Mouse (Mus musculus) embryonic fibroblast, embryonic 13.5 days (primary cell): ENCODE data around the gene Nipal4. TPM values are rescaled to one million over a fixed set of nuclear protein-coding genes. Genes with fewer than 3 reads are reported as not detected.

Source experiments
- H3K27ac ChIP-seq: 2 replicates; pipeline ENCODE4 v1.5.1; 2012; ENCODE audit warnings: low read length, control low read depth, inconsistent platforms; ENCODE audit not compliant: insufficient read depth
- H3K4me1 ChIP-seq: 2 replicates; pipeline ENCODE4 v1.6.1; 2011; ENCODE audit warnings: low read length; ENCODE audit not compliant: control insufficient read depth, insufficient read depth
- H3K4me3 ChIP-seq: 2 replicates; pipeline ENCODE4 v1.5.1; 2011; ENCODE audit warnings: mild to moderate bottlenecking, control low read depth, low read length; ENCODE audit not compliant: insufficient read depth
- CTCF ChIP-seq: IDR thresholded peaks from 2 replicates; pipeline ENCODE4 v1.5.1; 2011; ENCODE audit warnings: mild to moderate bottlenecking, control low read depth, low read length, moderate library complexity, borderline replicate concordance; ENCODE audit not compliant: insufficient read depth
- POLR2A ChIP-seq: IDR thresholded peaks from 2 replicates; pipeline ENCODE4 v1.6.1; 2011; ENCODE audit warnings: low read depth, mild to moderate bottlenecking, control low read depth, low read length, moderate library complexity
- polyA plus RNA-seq: library from polyadenylated mRNA; stranded (reverse); fragments of >200 nt; gene quantifications from 2 replicates; pipeline ENCODE4 v1.2.4, GENCODE M21; 2011; ENCODE audit warnings: low read depth; ENCODE audit not compliant: missing spikeins, insufficient read length

Gene Nipal4
- 8.6 and 15.5 TPM in 2 replicates for polyA plus RNA-seq

DNA sequence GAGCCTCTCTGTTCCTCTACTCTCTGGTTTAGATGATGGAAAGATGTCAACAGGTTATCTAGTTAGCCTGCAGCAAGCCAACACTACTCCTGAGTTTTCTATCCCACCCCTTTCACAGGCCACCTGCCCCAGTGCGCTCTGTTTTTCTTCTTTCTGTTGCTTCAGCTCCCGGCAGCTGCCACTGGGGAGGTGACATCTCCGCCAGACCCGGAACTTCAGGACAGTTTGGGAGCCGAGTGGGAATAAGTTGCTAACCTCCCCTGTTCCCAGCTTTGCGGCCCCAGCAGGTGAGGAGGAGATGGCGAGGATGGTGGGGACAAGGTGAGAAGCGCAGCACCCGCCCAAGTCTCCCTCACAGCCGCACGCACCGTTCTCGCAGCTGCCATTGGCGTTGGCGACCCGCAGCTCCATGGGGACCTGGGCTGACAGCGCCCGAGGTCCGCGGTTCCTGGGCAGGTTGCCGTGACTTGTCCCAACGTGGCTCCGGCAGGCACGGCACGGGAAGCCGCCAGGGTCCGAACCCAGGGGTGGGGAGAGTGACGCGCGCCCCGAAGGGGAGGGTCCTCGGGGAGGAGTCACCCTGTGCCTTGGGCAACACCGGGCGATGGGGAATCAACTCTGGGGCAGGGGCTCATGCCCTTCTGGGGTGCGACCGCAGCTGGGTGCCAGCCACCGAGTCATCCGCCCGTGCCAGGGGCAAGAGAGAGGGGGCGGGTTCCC is at the start of gene Nipal4:
Gene Nipal4 (minus strand): TSS at position 643 of the 720 bp plus-strand sequence.
- TF ChIP-seq CTCF (no peak), POLR2A (peak; percentile 58)
- Histone ChIP-seq H3K27ac (no peak within 1 kb of the TSS), H3K4me3 (peak within 1 kb of the TSS; percentile 59), H3K4me1 (no peaks in the 10 kb centered on the region)

DNA sequence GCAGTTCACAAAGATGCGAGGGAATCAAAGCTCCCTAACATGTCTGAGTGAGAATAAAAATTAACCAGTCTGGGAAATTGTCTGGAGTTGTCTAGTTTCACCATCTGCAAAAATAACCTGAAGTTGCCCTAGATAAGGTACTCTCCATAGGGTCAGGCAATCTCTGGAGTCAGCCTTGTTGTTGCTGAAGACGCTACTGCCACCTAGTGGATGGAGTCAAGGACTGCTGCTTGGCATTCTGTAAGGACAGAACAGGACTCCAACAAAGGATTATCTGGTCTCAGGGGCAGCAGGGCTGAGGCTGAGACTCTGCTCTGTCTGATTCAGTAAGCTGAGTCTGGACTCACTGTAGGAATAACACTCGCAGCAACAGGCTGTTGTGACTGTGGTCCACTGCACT is 49.0 kb upstream of the Nipal4 start:
- H3K27ac ChIP-seq, result peak overlapping the region; percentile 98
- no peak overlapping the region for H3K4me3 ChIP-seq
- TF ChIP-seq POLR2A (no peak; the same call in 1 of the 2 replicates), CTCF (peak; percentile 95; the same call in 1 of the 2 replicates)
- H3K4me1 ChIP-seq, result peaks cover 9% of the 10 kb centered on the region

DNA sequence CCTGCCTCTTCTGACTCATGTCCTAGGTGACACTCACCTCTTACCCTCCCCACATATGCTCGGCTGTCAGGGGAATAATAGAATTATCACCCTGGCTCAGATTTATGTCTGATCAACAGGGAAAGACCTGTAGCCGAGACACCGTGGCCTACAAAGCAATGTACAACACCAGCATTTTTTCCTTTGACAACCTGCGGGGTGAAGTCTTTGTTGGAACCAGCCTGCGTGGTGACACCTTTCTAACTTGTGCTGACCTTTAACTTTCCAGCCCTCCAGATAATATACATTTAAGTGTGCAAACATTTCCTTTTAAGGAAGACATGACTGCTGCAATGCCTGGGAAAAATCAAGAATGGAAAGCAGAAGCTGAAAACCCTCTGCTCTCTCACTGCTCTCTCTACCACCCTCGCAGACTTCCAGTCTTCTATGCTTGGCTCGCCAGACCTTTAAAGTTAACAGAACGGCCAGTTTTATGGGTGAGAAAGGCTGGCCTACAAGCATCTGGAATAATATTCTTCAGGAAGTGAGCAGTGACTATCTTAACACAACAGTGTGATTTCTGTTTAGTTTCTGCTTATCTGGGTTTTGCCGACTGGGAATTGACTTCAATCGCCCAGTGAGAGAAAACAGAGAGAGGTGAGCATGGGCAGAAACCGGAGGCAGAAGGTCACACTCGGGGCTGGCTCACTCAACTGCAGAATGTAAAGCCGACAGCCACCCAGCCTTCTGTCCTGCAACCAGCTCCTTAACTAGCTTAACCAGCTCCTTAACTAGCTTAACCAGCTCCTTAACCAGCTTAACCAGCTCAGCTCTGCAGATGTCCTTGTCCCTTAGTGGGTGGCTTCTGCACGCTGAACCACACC is 48.3 kb upstream of the Nipal4 start:
- Histone ChIP-seq H3K27ac (peak overlapping the region; percentile 98), H3K4me3 (no peak overlapping the region), H3K4me1 (peaks cover 15% of the 10 kb centered on the region)
- TF ChIP-seq POLR2A (no peak; the same call in 1 of the 2 replicates), CTCF (no peak)

DNA sequence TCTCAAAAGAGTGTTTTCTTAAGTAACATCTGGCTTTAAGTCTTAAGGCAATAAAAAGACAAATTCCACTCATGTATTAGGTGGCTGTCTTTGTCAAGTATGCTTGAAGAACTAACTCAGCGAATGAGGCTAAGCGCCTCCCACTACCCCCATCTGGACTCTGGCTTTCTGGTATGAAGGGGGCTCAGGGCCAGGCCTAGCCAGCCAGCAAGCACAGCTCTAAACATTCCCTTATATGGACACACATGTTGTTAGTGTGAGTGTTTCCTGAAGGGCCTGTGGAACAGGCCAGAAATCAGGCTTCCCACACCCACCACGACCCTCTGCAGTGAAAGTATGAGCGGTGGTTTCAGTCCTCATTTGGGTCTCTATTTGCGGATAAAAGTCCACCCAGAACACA is 47.5 kb upstream of the Nipal4 start:
- H3K27ac ChIP-seq, result peak overlapping the region; percentile 98
- H3K4me1 ChIP-seq, result peaks cover 15% of the 10 kb centered on the region
- TF ChIP-seq CTCF, result no peak
- TF ChIP-seq POLR2A, result peak; percentile 8; the same call in 1 of the 2 replicates
- no peak overlapping the region for H3K4me3 ChIP-seq

DNA sequence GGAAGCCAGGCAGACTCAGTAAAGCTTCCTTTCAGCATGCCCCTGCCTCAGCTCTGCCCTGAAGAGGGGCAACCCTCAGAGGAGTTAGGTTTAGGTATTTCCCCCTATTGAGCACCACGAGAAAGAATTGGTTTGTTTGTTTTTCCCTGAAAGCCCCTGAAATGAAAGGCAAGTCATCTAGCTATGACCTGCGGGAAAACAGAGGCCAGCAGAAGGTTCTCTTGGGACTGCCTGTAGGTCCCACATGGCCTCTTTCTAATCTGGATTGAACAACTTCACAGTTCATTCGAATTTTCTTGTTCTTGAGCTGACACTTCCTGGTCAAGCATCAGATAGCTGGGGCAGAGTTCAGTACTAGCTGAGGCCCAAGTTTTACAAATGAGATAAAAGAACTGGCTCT is 45.5 kb upstream of the Nipal4 start:
- Histone ChIP-seq H3K27ac (no peak overlapping the region), H3K4me1 (peaks cover 15% of the 10 kb centered on the region), H3K4me3 (no peak overlapping the region)
- TF ChIP-seq CTCF, result no peak
- no peak for TF ChIP-seq POLR2A

DNA sequence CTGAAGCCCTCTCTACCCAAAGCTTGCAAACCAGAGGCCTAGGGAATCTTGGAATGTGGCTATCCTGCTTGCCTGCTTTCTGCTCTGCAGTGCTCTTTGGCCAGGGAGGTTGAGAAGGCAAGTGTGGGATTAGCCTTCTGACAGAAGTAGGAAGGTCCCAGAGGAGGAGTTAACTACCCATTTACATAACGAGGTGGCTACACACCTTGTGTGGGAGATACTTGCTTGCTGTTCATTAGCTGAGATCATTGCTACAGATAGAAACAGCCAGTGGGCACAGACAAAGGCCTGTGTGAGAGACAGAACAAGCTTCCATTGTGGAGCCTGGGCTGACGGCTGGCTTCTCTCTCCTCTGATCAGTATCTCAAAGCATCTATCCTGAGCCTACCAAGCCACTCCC is 43.6 kb upstream of the Nipal4 start:
- TF ChIP-seq POLR2A, result no peak
- TF ChIP-seq CTCF, result no peak
- peak overlapping the region; percentile 30; the same call in 1 of the 2 replicates for H3K27ac ChIP-seq
- no peak overlapping the region for H3K4me3 ChIP-seq
- H3K4me1 ChIP-seq, result peaks cover 16% of the 10 kb centered on the region

DNA sequence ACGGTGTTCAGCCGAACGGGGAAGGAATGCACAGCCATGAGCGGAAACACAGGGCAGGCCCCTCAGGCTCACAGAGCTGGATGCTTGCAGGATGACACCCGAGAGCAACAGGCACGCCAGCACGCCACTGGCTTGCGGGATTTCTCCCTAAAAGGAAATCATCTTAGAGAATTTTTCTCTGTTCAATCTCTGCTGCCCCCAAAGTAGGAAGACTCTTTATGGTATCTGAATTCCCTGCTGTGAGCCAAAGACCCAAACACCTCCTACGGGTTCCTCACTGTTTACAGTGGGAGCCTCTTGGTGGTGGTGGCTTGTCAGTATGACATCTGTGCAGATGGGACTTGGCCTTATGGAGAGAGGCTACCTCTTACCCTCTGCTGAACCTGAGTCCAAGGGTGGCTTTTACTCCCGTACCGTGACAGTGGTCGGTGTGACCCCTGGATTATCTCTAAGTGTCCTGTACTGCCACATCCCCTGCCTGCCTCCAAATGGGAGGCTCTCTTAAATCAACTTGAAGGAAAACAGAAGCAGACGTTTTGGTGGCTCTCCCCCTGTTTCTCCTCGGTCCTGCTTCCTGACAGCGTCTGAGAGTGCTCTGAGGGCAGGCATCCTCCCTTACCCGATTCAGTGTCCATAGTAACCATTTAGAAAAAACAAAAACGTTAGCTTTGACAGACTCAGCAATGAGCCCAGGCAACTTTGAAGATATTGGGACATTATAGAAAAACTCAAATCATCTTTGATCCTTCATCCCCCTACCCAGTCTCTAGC is 39.5 kb upstream of the Nipal4 start:
- TF ChIP-seq POLR2A (peak; percentile 23; the same call in 1 of the 2 replicates), CTCF (no peak)
- Histone ChIP-seq H3K4me1 (peaks cover 12% of the 10 kb centered on the region; the same call in 1 of the 2 replicates), H3K4me3 (no peak overlapping the region), H3K27ac (peak overlapping the region; percentile 83)

DNA sequence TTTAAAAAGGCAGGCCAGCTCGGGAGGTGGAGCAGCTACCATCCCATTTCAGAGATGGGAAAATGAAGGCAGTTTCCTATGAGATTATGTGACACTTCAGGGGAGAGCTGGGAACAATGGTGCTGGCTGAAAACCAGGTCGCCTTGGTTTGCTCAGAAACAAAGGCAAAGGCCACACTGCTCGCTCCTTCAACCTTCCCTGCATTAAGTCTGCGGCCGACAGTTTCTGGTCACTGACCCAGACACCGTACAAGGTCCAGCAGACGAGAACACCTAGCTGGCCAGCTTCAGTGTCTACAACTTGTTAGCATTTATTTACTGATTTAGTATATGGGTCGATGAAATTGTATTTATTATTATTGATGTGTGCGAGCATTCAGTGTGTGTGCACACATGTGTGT is 38.5 kb upstream of the Nipal4 start:
- no peak for TF ChIP-seq CTCF
- Histone ChIP-seq H3K27ac (peak overlapping the region; percentile 83), H3K4me3 (no peak overlapping the region), H3K4me1 (peaks cover 7% of the 10 kb centered on the region; the same call in 1 of the 2 replicates)

DNA sequence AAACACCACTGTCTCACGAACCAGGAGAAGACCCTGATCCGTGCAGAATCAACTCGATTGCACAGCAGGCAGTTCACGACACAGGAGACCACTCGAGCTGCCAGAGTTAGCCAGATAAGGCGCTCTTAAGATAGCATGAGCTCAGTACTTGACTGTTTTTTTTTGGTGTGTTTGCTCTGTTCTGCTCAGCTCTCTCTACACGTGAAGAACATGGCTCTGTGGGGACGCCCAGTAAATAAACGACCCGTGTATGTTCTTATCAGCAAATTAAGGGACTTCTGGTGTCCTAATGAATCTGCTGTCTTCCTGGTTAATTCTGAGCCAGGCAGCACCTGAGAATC is 36.2 kb upstream of the Nipal4 start:
- no peak overlapping the region for H3K27ac ChIP-seq
- TF ChIP-seq POLR2A (no peak), CTCF (no peak)
- peaks cover 6% of the 10 kb centered on the region; the same call in 1 of the 2 replicates for H3K4me1 ChIP-seq
- no peak overlapping the region for H3K4me3 ChIP-seq
